Mouse (Mus musculus): Measurements from ENCODE around the gene Jak1. TPM values are rescaled to one million over a fixed set of nuclear protein-coding genes. Genes with fewer than 3 reads are reported as not detected.

Gene Jak1
- polyA plus RNA-seq, 1 experiment from 2014 or later, result 53.9 TPM

DNA sequence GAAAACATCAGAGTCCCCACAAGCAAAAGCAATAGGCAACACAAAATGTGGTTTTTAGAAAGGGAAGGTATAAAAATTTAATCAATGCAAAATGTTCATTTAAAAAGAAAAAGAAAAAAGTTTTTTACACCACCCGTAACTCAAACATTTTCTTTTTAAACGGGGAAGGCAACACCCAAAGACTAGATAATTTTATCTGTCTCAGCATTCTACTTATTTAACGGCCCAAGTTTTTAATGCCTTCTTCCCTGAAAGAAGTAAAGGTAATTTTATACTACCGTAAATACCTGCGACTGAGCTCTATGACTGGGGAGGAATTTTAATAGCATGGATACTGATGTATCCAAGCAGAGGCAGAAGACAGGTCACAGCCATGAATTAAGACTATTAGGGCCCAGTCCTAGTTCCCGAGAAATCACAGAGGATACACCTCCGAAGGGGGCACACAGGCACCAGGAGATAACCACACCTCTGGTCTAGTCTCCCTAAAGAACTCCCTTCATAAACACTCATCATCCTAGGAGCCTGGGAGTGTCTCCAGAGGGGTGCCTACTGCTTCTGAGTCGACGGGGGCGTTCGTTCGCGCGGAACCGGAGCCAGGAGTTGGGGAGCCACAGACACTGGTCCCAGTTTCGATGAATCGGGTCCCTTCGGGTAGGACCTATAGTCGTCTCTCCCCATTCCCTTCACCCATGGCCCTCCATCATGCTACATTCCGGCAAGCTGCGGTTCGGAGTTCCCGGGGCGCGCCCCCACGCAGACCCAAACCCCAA lies 928 bp downstream of the Jak1 start:
- Histone ChIP-seq H3K27ac (peak overlapping the region; percentile 89), H3K4me3 (peak overlapping the region; percentile 85), H3K4me1 (peaks cover 5% of the 10 kb centered on the region; the same call in 1 of the 2 replicates), H3K36me3 (no peaks in the 10 kb centered on the region), H3K9me3 (replicated peaks) (no peaks in the 10 kb centered on the region), H3K27me3 (ENCODE audit: low read depth, poor library complexity, severe bottlenecking) (no peaks in the 10 kb centered on the region)
- DNase-seq (ENCODE audit: low spot score), result no peak
- WGBS, result 7% methylated on average over 26 of the region's 26 CpGs

DNA sequence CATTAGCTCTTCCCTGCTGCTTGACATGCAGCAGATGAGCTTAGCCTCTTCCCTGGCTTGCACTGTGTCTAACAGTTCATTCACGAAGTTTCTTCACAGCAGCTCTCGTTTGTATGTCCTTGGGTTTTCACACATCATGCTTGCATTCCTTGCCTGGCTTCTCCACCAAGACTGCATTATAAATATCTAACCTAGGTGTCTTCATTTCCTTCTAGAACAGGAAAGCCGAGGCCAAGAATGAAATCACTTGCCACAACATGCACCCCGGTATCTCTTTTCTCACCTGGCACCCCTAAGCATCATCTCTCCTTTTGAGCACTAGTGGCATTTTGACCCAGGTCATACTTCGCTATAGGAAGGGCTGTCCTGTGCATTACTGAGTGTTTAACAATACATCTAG lies 3.5 kb downstream of the Jak1 start:
- Histone ChIP-seq H3K27me3 (ENCODE audit: low read depth, poor library complexity, severe bottlenecking) (no peaks in the 10 kb centered on the region), H3K27ac (no peak overlapping the region), H3K9me3 (replicated peaks) (no peaks in the 10 kb centered on the region), H3K4me3 (no peak overlapping the region), H3K4me1 (peaks cover 5% of the 10 kb centered on the region; the same call in 1 of the 2 replicates), H3K36me3 (no peaks in the 10 kb centered on the region)
- no peak for DNase-seq (ENCODE audit: low spot score)
- 83% methylated on average over 5 of the region's 5 CpGs for WGBS

DNA sequence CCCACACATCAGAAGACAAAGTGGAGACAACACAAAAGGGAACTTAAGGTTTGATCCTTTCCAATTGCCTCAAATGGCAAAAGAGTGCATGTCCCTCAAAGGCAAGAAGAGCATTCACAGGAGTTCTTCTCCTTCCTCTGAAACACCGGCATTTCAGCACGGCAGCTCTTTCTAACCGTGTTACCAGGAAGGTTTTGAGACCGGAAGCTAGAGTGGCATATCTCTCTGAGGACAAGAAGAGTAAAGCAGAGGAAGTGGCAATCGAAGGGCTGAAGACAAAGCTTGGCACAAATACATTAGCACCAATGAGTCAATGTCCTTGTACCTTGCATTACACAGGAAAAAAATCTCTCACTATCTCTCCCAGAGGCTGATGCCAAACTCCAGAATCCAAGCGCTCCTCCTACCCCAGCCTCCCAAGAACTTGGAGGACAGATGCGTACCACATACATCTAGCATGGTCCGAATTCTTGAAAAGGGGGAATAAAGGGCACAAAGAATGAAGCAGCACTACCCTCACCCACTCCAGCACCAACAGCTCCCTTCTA lies 4.3 kb downstream of the Jak1 start:
- Histone ChIP-seq H3K4me3 (no peak overlapping the region), H3K36me3 (no peaks in the 10 kb centered on the region), H3K4me1 (peaks cover 5% of the 10 kb centered on the region; the same call in 1 of the 2 replicates), H3K27me3 (ENCODE audit: low read depth, poor library complexity, severe bottlenecking) (no peaks in the 10 kb centered on the region), H3K27ac (no peak overlapping the region), H3K9me3 (replicated peaks) (no peaks in the 10 kb centered on the region)
- WGBS, result 89% methylated on average over 8 of the region's 8 CpGs
- no peak for DNase-seq (ENCODE audit: low spot score)

DNA sequence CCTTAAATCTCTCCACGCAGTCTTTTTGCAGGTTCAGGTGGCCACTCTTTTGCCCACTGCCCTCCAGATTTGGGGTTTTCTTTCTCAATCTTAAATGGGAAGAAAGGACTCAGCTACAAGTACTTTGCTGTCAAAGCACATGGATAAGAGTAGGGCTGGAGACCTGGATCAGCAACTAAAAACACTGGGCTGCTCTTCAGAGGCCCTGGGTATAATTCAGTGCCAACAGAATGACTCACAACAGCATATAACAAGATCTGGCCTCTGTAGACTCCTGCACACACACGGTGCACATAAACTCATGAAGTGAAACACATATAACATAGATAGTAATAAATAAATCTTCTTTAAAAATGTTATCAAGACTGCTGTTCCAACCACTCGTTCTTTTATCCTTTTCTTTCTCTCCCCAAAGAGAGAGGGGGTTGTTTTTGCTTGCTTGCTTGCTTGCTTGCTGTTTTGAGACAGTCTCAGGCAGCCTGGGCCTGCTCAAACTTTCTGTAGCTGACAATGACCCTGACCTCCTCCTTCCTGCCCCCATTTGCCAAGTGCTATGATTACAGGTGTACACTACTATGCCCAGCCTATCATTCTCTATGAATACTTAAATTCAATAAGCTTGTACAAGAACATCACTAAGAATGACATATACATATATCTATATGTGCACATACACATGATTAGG lies 8.4 kb downstream of the Jak1 start:
- WGBS, result 89% methylated on average over 3 of the region's 3 CpGs
- H3K27me3 ChIP-seq (ENCODE audit: low read depth, poor library complexity, severe bottlenecking), result no peaks in the 10 kb centered on the region
- H3K9me3 ChIP-seq (replicated peaks), result no peaks in the 10 kb centered on the region

DNA sequence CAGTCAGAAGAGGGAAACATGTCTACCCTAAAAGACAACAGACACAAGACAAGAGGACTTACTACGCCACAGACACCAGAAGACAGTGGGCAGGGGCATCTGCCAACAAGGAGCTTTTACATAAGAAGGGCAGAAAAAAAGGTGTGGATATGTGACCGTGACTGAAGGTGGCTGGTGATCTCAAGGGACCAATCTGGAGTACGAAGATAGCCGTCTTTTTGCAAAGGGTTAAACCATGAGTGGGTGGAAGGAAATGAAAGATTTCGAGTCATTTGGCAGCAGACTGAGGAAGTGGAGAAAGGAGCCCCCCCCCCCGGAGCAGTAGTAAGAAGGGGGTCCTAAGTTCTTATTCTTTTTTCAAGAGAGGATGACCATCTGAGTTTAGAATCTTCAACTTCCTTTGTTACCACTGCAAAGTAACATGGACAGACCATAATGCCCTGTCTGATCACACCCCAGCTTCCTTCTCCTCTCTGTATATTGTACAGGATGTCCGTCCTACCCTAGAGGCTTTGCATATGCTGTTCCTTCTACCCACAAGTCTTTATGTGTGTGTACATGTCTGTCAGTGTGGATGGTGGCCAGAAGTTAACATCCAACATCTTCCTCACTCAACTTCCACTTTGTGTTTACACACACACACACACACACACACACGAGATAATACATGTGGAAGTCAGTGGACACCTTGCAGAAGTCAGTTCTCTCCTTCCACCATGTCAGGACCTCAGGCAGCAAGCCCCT lies 10.3 kb downstream of the Jak1 start:
- Histone ChIP-seq H3K27me3 (ENCODE audit: low read depth, poor library complexity, severe bottlenecking) (no peaks in the 10 kb centered on the region), H3K9me3 (replicated peaks) (no peaks in the 10 kb centered on the region), H3K4me3 (no peak overlapping the region), H3K36me3 (no peaks in the 10 kb centered on the region), H3K27ac (no peak overlapping the region), H3K4me1 (peaks cover 26% of the 10 kb centered on the region)
- 80% methylated on average over 8 of the region's 8 CpGs for WGBS
- DNase-seq (ENCODE audit: low spot score), result no peak

More for the DNA sequence above, 8.4 kb downstream of the Jak1 start:
- no peak overlapping the region for H3K27ac ChIP-seq
- H3K4me1 ChIP-seq, result peaks cover 19% of the 10 kb centered on the region
- no peak for DNase-seq (ENCODE audit: low spot score)
- H3K4me3 ChIP-seq, result no peak overlapping the region
- H3K36me3 ChIP-seq, result no peaks in the 10 kb centered on the region

DNA sequence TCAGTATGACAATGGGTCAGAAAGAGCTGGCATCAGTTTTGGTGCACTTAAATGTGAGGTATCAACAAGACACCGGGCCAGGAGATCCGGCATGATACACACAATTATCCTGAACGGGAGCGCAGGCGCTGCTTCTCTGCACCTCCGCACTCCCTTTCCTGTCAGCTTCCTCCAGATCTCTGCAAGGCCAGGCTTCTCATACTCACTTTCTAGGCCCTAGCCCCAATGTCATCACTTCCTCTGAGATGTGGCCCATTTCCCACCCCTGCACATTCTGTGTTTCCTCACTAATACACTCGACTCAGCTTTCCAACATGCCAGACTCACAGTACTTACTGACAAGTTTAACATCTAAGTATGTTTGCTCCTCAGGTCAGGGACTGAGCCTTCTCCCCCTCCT lies 11.1 kb downstream of the Jak1 start:
- no peaks in the 10 kb centered on the region for H3K27me3 ChIP-seq (ENCODE audit: low read depth, poor library complexity, severe bottlenecking)
- DNase-seq (ENCODE audit: low spot score), result no peak
- no peaks in the 10 kb centered on the region for H3K36me3 ChIP-seq
- H3K4me1 ChIP-seq, result peaks cover 26% of the 10 kb centered on the region
- no peak overlapping the region for H3K27ac ChIP-seq
- H3K4me3 ChIP-seq, result no peak overlapping the region
- H3K9me3 ChIP-seq (replicated peaks), result no peaks in the 10 kb centered on the region
- WGBS, result 86% methylated on average over 7 of the region's 7 CpGs

DNA sequence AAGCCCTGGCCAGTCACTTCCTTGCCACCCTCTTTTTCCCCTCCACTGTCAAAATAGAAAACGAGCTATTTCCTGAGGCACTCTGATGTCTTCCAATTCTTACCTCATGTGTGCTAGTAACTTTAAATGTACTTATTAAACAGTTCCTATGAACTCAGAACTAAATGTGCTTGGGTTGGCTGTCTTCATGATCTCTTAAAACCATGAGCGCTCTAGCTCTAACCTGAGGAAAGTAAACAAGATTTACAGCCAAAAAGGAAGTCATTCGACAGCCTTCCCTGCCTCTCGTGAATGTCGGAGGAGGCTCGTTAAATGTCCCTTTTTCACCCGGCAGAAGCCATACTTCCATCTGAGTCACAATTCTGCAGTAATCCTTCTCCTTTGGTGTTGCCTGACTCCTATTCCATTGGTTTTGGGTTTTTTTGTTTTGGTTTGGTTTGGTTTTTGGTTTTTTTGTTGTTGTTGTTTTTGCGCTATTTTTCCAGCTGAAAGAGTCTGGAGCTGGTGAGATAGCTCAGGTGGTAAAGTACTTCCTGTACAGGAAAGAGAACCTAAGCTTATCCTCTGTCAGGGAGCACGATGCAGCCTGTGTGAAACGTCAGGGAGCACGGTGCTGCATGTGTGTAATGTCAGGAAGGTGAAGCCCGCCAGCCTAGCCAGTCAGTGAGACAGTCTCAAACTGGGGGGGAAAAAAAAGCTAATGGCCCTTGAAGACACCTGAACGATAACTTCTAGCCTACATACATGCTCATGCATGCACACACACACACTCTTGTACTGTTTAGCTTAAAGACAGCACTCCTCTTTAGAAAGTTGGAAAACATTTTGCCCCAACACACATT lies 12.1 kb downstream of the Jak1 start:
- no peak for DNase-seq (ENCODE audit: low spot score)
- H3K4me3 ChIP-seq, result no peak overlapping the region
- H3K4me1 ChIP-seq, result peaks cover 26% of the 10 kb centered on the region
- H3K27me3 ChIP-seq (ENCODE audit: low read depth, poor library complexity, severe bottlenecking), result no peaks in the 10 kb centered on the region
- 52% methylated on average over 13 of the region's 13 CpGs for WGBS
- H3K9me3 ChIP-seq (replicated peaks), result no peaks in the 10 kb centered on the region
- H3K36me3 ChIP-seq, result no peaks in the 10 kb centered on the region
- no peak overlapping the region for H3K27ac ChIP-seq

DNA sequence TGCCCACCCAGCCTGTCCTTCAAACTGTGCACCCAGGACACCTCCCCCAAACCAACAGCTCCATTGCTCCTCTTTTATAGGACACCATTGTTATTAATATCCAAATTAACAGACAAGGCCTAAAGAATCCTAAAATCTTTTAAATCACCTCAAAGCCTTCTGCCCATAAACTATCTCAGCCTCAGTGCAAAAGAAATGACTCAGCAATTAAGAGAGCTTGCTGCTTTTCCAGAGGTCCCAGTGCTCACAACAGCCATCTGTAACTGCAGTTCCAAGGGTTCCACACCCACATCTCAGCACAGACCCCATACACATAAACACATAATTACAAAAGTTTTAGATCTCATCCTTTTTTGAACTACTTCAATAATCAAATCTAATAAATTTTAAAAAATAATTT lies 13.1 kb downstream of the Jak1 start:
- DNase-seq (ENCODE audit: low spot score), result no peak
- H3K36me3 ChIP-seq, result no peaks in the 10 kb centered on the region
- no peaks in the 10 kb centered on the region for H3K9me3 ChIP-seq (replicated peaks)
- no peak overlapping the region for H3K4me3 ChIP-seq
- no peak overlapping the region for H3K27ac ChIP-seq
- no peaks in the 10 kb centered on the region for H3K27me3 ChIP-seq (ENCODE audit: low read depth, poor library complexity, severe bottlenecking)
- H3K4me1 ChIP-seq, result peaks cover 30% of the 10 kb centered on the region

DNA sequence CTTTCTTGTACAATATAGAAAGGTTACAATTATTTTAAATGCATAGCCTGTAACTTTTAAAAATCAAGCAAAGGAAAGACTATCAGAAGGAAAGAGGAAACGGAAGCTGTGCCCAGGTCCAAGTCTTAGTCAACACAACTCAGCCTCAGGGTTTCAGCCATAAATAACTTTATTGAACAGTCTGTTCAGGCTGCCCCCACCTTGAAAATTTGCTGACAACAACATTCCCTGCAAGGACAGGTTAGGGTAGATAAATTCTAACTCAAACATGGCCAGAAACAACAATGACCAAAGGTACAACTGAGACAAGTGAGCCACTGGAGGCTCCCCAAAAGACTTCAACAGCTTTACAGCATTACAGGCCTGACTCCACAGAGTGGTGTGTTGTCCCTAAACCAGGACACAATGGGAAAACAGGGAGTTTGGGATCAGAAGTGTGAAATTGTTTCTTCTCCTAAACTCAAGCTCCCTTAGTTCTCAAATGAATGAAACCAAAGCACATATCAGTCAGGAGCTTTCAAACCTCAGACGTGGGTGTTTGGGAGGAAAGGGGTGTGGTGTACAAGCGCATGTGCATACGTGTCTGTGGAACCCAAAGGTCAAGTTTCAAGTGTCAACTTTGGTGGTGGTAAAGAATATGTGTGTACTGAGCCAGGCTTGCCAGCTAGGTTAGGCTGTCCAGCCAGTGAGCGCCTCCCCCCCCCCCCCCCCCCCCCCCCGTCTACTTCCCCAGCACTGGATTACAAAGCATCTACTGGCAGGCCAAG lies 14.9 kb downstream of the Jak1 start:
- DNase-seq (ENCODE audit: low spot score), result no peak
- Histone ChIP-seq H3K36me3 (no peaks in the 10 kb centered on the region), H3K4me1 (peaks cover 30% of the 10 kb centered on the region), H3K4me3 (no peak overlapping the region), H3K9me3 (replicated peaks) (no peaks in the 10 kb centered on the region), H3K27ac (no peak overlapping the region), H3K27me3 (ENCODE audit: low read depth, poor library complexity, severe bottlenecking) (no peaks in the 10 kb centered on the region)
- WGBS, result 76% methylated on average over 5 of the region's 6 CpGs

DNA sequence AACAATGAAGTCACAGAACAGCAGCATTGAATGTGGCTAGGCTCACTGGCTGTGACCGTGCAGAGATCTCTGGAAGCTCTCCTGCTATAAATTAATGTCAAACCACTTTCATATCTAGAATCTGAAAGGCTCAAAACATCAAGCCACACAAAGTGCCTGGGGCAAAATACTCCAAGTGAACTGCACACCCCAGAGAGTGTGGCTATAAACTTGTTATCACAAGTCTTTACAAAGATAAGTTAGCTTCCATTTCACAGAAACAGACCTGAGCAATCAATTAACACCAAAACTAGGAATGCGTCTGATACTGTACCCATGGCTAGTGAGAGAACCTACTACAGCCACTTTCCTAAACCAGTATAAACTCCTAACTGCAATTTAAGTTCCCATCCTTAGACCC lies 17.7 kb downstream of the Jak1 start:
- H3K27ac ChIP-seq, result no peak overlapping the region
- H3K9me3 ChIP-seq (replicated peaks), result no peaks in the 10 kb centered on the region
- H3K4me3 ChIP-seq, result no peak overlapping the region
- 61% methylated on average over 2 of the region's 2 CpGs for WGBS
- H3K36me3 ChIP-seq, result no peaks in the 10 kb centered on the region
- H3K27me3 ChIP-seq (ENCODE audit: low read depth, poor library complexity, severe bottlenecking), result no peaks in the 10 kb centered on the region
- H3K4me1 ChIP-seq, result peaks cover 11% of the 10 kb centered on the region; the same call in 1 of the 2 replicates
- no peak for DNase-seq (ENCODE audit: low spot score)

DNA sequence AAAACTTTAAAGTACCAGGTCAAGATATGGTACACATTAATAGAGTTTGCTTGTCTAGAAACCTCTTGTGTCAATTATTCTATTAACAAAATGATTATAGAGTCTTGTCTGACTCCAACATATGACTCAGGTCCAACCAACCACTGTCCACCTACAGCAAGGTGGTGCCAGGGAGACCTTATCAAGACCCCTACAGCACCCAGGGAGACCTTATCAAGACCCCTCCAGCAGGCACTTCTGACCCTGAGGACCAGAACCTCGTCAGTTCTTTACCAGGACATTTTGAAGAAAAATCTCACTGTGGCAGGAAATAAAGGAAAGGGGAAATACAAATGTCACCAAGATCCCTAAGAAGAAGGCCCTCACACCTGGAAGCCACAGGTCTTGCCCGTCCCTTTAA lies 18.5 kb downstream of the Jak1 start:
- H3K27me3 ChIP-seq (ENCODE audit: low read depth, poor library complexity, severe bottlenecking), result no peaks in the 10 kb centered on the region
- H3K4me1 ChIP-seq, result peaks cover 11% of the 10 kb centered on the region; the same call in 1 of the 2 replicates
- H3K36me3 ChIP-seq, result no peaks in the 10 kb centered on the region
- no peaks in the 10 kb centered on the region for H3K9me3 ChIP-seq (replicated peaks)
- no peak overlapping the region for H3K27ac ChIP-seq
- H3K4me3 ChIP-seq, result no peak overlapping the region
- no peak for DNase-seq (ENCODE audit: low spot score)
- 75% methylated on average over 2 of the region's 2 CpGs for WGBS
